Mouse (Mus musculus): ENCODE measurements around the gene Gm49358.

DNA sequence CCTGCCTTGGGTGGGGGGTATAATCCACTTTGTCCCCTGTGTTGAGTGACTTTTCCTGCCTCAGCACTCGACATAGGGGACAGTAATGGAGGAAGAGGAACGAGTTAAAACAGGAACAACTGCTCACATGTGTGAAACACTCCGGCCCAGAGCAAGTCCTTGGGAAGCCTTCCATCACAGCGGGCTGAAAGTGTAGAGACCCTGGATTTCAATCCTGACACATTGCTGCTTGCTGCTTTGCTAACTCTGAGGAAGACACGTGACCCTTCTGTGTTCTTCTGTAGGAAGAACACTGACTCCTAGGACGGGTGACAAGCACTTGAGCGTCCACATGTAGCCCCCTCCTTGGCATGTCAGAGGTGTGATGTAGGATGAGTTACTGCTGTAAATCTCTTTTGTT lies 51.4 kb downstream of the Gm49358 start:
- no peak for TF ChIP-seq EP300 (optimal IDR thresholded peaks at IDR 0.05)
- no peak for TF ChIP-seq CTCF (IDR thresholded peaks at IDR 0.05; ENCODE audit: low read depth)

All from stomach, postnatal 0 days (tissue).